Mouse (Mus musculus): ENCODE results near the gene Il9r.

The Il9r gene

DNA sequence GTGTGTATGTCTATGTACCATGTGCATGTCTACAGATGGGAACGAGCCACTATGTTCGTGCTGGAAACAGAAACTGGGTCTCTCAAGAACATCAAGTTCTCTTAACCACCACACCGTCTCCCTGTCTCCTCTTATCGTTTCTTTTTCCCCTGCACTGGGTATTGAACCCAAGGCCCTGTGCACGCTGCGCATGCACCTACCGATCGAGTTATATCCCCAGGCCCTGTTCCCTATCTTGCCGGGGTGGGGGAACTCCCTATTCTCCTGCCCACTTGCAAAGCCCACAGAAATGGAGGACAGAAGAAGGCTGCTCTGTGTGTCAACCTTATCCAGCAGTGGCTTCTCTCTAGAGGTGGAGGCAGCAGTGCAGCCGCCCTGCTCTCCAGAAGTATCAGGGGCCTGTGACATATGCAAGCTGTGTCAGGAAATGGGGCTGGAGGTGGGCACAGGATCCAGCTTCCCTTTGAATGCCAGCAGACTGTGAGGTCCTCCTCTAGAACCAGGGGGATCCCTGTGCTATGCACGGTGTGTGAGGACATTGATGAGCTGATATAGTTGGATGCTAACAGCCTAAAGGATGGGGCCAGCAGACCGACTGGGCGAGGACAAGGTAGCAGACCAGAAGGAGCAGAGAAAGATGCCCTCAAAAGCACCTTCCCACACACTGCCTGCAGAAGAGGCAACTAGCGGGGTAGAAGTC lies 1.7 kb downstream of the Il9r start:
- DNase-seq (ENCODE audit: low spot score in 2 of 2) = no peak

- no peak for DNase-seq (ENCODE audit: low spot score in 2 of 2)
Measured at GRCm38 (mm10) chr11:32197766-32198165, 2.3 kb downstream of the Il9r start.

DNA sequence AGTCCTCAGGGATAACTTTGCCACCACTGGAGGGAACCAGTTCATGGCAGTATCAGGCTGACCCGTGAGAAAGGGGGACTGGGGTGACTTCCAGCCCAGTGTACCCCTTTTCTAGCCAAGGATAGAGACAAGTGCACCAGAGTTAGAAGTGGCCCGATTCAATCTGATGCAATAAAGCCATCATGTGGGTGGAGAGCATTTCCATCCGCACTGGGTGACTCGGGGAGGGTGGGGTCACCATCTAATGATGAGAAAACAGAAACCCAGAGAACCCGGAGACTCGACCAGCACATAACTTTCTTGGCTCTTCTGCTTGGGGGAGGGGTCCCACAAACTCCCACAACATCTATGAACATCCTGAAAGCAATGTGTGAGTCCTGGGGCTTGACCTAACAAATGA lies 3.4 kb downstream of the Il9r start:
- no peak for DNase-seq (ENCODE audit: low spot score in 2 of 2)

GRCm38 (mm10) chr11:32195867-32196540 lies 4.1 kb downstream of the Il9r start:
- DNase-seq (ENCODE audit: low spot score in 2 of 2) = no peak

- no peak for DNase-seq (ENCODE audit: low spot score in 2 of 2)
Measured at GRCm38 (mm10) chr11:32194626-32195025, 5.5 kb downstream of the Il9r start.

GRCm38 (mm10) chr11:32194086-32194485 lies 6.0 kb downstream of the Il9r start:
- DNase-seq (ENCODE audit: low spot score in 2 of 2) = no peak

DNA sequence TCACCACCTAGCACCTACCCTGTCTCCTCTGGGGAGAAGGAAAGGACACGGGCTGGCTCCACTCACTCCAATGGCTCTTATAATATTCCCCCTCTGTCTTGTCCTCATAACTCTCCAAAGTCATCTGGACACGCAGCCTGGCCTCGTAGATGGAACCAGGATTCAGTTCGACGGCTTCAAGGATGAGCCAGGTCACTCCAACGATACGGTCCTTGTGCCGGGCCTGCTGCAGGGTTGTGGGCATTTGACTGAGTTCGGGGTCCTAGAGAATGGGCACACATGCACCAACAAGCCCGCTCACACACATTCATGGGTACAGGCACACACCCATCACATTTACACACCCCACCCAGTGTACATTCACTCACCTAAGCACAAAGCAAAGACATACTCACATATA lies 6.9 kb downstream of the Il9r start:
- no peak for DNase-seq (ENCODE audit: low spot score in 2 of 2)

DNA sequence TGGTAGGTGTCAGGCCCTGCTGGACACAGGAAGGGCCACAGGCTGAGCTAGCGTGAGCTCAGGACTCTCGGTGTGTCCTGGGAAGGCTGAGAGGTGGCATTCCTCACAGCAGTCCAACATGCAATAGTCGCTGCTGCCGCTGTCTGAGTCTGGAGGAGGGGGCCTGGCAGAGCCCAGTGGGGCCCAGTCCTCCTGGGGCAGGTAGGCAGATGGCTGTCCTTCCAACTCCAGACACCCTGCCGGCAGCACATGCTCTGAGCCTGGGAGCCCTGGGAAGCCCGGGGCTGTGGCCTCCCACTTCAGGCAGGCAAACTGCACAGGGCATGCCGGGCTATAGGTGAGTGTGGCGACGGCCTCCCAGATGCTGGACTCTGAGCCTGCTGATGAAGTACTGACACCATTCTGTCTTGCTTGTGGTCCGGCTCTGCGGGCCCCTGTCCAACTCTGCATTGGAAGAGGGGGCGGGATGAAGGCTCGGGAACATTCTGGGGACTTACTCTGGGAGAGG lies 9.4 kb downstream of the Il9r start:
- no peak for DNase-seq (ENCODE audit: low spot score in 2 of 2)

DNA sequence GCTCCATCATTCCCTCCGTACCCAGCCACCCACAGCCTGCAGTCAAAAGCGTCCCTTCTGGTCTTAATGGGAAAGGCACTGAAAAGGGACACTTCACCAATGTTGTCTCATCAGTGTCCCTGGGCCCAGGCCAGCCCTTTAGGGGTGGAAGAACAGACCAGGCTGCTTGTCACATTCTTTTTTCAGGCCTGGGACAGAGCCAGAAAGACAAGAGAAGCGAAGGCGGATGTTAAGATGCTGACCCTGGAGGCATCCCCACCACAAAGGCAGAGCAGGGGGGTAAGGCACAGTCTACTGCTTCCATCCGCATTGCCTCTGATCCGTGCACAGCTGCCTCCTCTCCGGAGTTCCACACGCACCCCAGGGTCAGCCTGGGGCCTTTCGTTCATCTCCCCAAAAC lies 10.0 kb downstream of the Il9r start:
- no peak for DNase-seq (ENCODE audit: low spot score in 2 of 2)

- DNase-seq (ENCODE audit: low spot score in 2 of 2) = no peak
Measured at GRCm38 (mm10) chr11:32189434-32189833, 10.6 kb downstream of the Il9r start.

DNA sequence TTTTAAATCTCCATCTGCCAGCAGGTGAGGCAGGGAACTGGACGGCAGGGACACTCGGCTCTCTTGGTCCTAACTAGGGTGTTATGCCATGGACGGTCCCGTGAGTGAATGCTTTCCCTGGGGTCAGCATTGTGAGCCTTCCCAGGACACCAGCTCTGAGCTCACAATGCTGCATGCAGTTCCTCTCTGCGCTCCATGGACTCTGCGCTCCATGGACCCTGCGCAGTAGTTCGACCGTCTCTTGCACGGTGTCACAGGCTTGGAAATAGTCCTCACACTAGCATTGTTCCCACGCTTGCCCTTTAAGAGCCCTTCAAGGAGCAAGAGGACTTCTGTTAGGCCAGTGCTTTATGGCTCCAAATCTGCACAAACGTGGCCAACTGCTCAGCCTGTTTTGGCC lies 11.2 kb downstream of the Il9r start:
- DNase-seq (ENCODE audit: low spot score in 2 of 2) = no peak

DNA sequence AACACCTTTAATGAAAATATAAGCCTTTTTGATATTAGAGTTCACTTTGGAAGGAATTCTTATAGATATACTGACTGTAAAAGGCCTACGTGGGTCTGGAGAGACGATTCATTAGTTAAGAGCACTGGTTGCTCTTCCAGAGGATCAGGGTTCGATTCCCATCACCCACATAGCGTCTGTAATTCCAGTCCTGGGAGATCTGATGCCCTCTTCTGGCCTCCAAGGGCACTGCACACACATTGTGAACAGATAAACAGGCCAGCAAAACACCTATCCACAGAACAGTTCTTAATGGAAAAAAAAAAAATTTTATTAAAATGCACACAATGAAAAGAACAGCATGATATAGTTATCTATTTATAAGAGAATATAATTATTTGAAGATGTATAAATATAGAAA lies 12.8 kb downstream of the Il9r start:
- DNase-seq (ENCODE audit: low spot score in 2 of 2) = no peak

- DNase-seq (ENCODE audit: low spot score in 2 of 2) = no peak
Measured at GRCm38 (mm10) chr11:32186031-32186430, 14.0 kb downstream of the Il9r start.

- DNase-seq (ENCODE audit: low spot score in 2 of 2) = no peak
Measured at GRCm38 (mm10) chr11:32184469-32184868, 15.6 kb downstream of the Il9r start.

DNA sequence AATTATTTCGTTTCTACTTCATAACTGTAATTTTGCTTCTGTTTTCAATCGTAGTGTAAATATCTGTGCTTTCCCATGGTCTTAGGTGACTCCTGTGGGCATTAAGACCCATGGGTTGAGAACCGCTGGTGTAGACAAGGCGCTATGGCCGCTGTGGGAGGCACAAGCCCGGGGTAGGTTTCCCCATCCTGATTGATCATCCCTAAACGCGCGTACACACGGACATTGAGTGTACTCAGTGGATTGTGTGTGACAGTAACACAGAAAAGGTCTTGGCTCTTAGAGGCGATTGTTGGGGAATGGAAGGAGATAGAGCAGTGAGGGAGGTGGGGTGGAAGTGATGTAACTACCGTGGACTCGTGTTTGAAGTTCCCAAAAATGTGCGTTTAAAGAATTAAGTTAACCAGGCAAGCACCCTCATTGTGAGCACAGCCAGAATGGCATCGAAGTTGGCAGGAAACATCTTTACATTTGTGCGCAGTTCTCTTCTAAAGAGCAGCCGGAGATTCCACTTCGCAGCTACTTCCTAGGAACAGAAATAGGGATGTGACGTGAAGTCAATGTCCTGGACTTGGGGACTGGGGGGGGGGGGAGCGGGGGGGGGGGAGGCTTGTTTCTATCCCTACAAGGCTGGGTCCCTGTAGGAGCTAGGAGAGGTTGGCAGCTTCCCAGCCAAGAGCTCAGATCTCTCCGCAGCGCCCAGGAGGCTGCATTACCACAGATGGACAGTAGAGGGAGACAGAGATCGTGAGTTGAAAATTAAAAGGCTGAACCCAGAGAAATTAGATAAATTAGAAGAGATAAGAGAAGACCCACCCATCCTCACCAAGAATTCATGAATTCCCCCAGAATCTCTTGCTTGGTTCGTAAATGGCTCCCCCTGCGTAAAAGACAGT lies 17.9 kb downstream of the Il9r start:
- DNase-seq (ENCODE audit: low spot score in 2 of 2) = peak; percentile 48 to 58

- no peak for DNase-seq (ENCODE audit: low spot score in 2 of 2)
Measured at GRCm38 (mm10) chr11:32181246-32181645, 18.8 kb downstream of the Il9r start.

DNA sequence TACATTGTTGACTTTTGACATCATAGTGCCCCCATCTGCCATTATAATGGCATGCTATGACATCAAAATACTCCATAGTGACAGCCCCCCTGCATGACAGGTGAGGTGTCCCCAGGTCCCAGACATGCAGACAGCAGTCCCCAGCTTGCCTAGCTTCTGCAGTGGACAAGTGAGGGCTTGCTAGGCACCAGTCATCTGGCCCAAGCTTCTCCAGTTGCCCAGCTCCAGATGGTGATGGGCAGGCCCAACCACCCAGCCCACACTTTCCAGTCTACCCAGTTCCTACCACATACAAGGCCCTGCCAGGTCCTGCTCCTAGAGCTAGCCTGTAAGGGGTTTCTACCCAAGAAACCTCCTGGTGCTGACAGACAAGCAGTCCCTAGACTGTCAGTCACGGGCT lies 21.6 kb downstream of the Il9r start:
- DNase-seq (ENCODE audit: low spot score in 2 of 2) = no peak

- no peak for DNase-seq (ENCODE audit: low spot score in 2 of 2)
Measured at GRCm38 (mm10) chr11:32166683-32167082, 33.4 kb downstream of the Il9r start.

- DNase-seq (ENCODE audit: low spot score in 2 of 2) = peak in 1 of 2 experiments; percentile 61
Measured at GRCm38 (mm10) chr11:32161922-32162804, 37.9 kb downstream of the Il9r start.

DNA sequence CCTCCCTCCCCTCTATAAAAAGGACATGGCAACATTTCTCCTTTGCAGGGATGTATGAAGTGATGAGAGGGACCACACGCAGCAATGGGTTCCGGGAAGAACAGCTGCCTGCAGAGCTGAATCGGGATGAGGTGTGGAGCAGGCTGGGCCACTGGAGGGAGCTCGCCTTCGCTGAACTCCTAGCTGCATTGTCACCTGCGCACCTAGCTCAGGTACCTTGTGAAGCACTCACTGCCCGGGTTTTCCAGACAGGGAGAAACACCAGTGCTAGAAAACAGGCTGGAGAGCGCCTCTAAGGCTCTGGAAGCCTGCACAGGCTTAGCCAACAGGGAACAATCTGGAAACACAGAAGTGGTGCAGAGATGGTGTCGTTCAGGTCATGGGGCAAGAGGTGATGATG lies 38.6 kb downstream of the Il9r start:
- DNase-seq (ENCODE audit: low spot score in 2 of 2) = peak in 1 of 2 experiments; percentile 26

DNA sequence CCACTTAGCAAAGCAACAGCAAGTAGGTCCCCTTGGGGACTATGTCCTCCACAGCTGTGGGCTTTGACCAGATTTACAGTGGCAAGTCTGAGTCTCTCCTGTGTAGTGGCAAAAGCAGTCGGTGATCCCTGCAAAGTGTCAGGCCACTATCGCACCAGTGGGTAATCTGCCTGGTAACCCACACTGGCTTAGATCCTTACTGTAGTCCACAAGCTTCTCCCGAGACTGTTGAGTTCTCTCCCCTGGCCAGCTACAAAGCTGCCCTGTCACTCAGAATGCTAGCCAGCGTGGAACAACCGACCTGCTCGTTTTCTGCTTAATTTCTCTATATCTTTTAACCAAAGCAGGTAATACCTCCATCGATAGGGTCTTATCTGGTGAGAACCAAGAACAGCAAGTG lies 39.7 kb downstream of the Il9r start:
- no peak for DNase-seq (ENCODE audit: low spot score in 2 of 2)

Measured in urinary bladder, adult 18-20 months (tissue).